Mouse (Mus musculus): Measurements from ENCODE around the gene Arvcf. TPM values are rescaled to one million over a fixed set of nuclear protein-coding genes. Genes with fewer than 3 reads are reported as not detected.
A peak's percentile ranks its signal among the peaks of the same experiment; 100 is the strongest.

Arvcf gene
- polyA plus RNA-seq, 1 experiment from 2014 or later, result 116 TPM

DNA sequence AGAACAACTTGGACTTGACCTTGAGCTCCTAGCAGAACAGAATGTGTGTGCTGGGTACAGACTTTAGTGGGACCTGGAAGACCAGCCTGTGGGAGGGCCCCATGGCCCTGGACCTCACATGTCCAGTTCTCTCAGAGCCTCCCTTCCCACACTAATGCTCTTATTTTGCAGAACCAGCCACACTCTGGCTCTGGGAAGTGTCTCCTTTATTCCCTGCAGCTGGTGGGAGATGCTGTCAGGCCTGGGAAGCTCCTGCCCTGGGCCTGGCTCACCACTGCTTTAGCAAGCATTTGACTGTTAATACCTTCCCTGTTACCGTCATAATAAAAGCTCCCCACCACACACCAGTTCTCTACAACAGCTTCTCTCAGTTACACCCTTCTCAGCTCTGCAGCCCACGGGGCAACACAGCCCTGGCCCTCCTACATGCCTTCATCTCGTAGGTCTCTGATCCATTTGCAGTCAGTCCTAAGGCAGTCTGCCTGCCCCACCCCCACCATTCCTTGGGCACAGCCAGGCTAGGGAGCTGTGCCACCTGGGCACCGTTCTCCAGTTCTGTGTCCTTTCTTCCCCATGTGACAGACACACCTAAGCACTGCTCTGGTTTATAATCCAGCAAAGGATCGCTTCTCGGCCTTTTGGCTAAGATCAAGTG is 12.3 kb downstream of the Arvcf start:
- peak overlapping the region; percentile 68 for H3K27ac ChIP-seq
- no peaks in the 10 kb centered on the region for H3K27me3 ChIP-seq (ENCODE audit: poor library complexity, severe bottlenecking)
- H3K9me3 ChIP-seq, result no peaks in the 10 kb centered on the region; the same call in 1 of the 2 replicates
- 77% methylated on average over 6 of the region's 6 CpGs for WGBS
- no peak for DNase-seq (ENCODE audit: extremely low spot score, low spot score)
- peaks cover 13% of the 10 kb centered on the region for H3K4me1 ChIP-seq
- peaks cover 22% of the 10 kb centered on the region for H3K36me3 ChIP-seq (replicated peaks)
- H3K4me3 ChIP-seq, result no peak overlapping the region

DNA sequence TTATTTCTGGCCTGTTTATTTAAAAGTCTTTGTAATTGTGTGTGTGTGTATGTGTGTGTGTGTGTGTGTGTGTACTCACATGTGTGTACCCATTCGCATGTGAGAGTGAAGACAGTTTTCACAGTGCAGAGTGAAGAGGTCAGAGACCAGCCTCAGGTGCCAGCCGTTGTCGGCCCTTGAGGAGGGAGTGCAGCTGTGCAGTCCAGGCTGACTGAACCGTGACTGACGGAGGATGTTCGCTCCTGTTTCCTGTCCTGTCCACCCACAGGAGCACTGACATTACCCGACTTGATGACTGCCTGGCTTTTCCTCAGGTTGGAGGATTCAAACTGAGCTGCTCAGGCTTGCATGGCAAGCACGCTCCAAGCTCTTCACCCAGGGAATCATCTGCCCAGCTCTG is 15.0 kb downstream of the Arvcf start:
- Histone ChIP-seq H3K9me3 (no peaks in the 10 kb centered on the region; the same call in 1 of the 2 replicates), H3K27ac (no peak overlapping the region), H3K4me1 (peaks cover 13% of the 10 kb centered on the region), H3K27me3 (ENCODE audit: poor library complexity, severe bottlenecking) (no peaks in the 10 kb centered on the region), H3K36me3 (replicated peaks) (peaks cover 24% of the 10 kb centered on the region), H3K4me3 (no peak overlapping the region)
- 80% methylated on average over 8 of the region's 8 CpGs for WGBS
- DNase-seq (ENCODE audit: extremely low spot score, low spot score), result no peak

DNA sequence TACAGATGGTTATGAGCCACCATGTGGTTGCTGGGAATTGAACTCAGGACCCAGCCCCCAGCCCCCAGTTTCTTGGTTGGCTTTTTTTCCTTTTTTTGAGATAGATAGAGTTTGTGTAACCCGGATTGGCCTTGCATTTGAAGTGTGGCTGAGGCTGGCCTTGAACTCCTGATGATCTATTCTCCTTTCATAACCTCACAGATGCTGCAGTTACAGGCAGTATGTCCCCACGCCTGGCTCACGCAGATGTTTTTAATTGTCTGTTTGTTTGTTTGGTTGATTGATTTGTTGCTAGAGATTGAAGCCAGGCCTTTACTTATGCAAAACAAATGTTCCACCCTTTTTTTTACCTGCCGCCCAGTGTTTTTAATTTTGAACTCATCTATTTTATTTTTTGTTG is 18.9 kb downstream of the Arvcf start:
- no peak for DNase-seq (ENCODE audit: extremely low spot score, low spot score)
- WGBS, result 76% methylated on average over 4 of the region's 4 CpGs
- no peak overlapping the region for H3K4me3 ChIP-seq
- no peaks in the 10 kb centered on the region for H3K4me1 ChIP-seq
- no peaks in the 10 kb centered on the region; the same call in 1 of the 2 replicates for H3K9me3 ChIP-seq
- peaks cover 20% of the 10 kb centered on the region for H3K36me3 ChIP-seq (replicated peaks)
- H3K27me3 ChIP-seq (ENCODE audit: poor library complexity, severe bottlenecking), result no peaks in the 10 kb centered on the region
- H3K27ac ChIP-seq, result no peak overlapping the region

DNA sequence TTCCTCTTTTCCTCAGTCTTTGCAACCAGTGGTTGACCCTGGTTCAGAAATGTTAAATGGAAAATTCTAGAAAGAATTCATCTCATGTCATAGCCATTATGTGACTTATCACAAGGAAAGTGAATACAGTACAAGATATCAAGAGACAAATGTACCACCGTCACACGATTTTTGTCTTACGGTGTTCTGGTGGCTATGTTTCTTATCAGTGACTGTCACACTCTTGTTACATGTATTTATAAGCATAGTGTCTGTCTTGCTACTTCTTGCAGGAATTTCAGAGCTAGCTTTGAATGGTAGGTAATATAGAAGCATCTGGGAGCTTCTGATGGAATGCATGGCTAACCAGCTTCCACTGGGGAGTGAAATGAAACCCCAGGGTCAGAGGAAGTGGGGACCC is 22.2 kb downstream of the Arvcf start:
- DNase-seq (ENCODE audit: extremely low spot score, low spot score), result no peak
- 0 out of 2 replicates have a peak, but pooled peaks cover 6% of the 10 kb centered on the region for H3K4me1 ChIP-seq
- no peaks in the 10 kb centered on the region for H3K27me3 ChIP-seq (ENCODE audit: poor library complexity, severe bottlenecking)
- 98% methylated on average over 3 of the region's 3 CpGs for WGBS
- no peaks in the 10 kb centered on the region for H3K9me3 ChIP-seq
- H3K27ac ChIP-seq, result no peak overlapping the region
- no peak overlapping the region for H3K4me3 ChIP-seq
- H3K36me3 ChIP-seq (replicated peaks), result peaks cover 4% of the 10 kb centered on the region; the same call in 1 of the 2 replicates

GRCm38 (mm10) chr16:18373632-18374031 is 25.6 kb downstream of the Arvcf start:
- Histone ChIP-seq H3K4me3 (no peak overlapping the region), H3K27me3 (ENCODE audit: poor library complexity, severe bottlenecking) (no peaks in the 10 kb centered on the region), H3K27ac (no peak overlapping the region), H3K36me3 (replicated peaks) (no peaks in the 10 kb centered on the region; the same call in 1 of the 2 replicates), H3K9me3 (no peaks in the 10 kb centered on the region), H3K4me1 (peaks cover 25% of the 10 kb centered on the region)
- WGBS, result 94% methylated on average over 4 of the region's 4 CpGs
- no peak for DNase-seq (ENCODE audit: extremely low spot score, low spot score)

DNA sequence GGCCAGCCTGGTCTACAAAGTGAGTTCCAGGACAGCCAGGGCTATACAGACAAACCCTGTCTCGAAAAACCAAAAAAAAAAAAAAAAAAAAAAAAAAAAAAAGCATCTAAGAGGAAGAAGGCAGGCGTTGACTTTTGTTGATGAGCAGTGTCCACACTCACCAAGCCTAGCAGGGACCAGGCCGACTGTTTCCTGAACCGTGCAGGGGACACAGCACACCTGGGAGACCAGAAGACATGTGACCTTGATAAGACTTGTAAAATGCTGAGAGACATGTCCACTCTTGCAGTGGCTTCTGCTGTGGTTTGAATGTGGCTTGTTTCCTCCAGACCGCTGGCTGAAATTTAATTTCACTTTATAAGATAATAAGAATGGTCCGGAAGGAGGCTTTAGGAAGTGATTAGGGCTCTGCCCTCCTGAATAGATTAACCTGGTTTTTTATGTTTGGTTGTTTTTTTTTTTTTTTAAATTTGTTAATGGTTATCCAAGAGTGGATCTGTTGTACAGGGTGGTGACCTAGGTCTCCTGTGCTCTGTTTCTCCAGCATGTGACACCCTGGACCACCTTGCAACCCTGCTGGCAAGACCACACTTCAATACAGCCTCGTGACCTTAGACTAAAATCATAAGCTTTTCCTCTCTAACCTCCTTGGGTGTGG is 28.4 kb downstream of the Arvcf start:
- H3K9me3 ChIP-seq, result no peaks in the 10 kb centered on the region
- WGBS, result 87% methylated on average over 6 of the region's 7 CpGs
- H3K27me3 ChIP-seq (ENCODE audit: poor library complexity, severe bottlenecking), result no peaks in the 10 kb centered on the region
- H3K4me1 ChIP-seq, result peaks cover 53% of the 10 kb centered on the region
- H3K27ac ChIP-seq, result peak overlapping the region; percentile 83
- H3K36me3 ChIP-seq (replicated peaks), result no peaks in the 10 kb centered on the region; the same call in 1 of the 2 replicates
- no peak for DNase-seq (ENCODE audit: extremely low spot score, low spot score)
- no peak overlapping the region for H3K4me3 ChIP-seq

- Histone ChIP-seq H3K36me3 (replicated peaks) (no peaks in the 10 kb centered on the region; the same call in 1 of the 2 replicates), H3K4me1 (peaks cover 61% of the 10 kb centered on the region), H3K4me3 (no peak overlapping the region), H3K27me3 (ENCODE audit: poor library complexity, severe bottlenecking) (no peaks in the 10 kb centered on the region), H3K9me3 (no peaks in the 10 kb centered on the region), H3K27ac (peak overlapping the region; percentile 83)
- DNase-seq (ENCODE audit: extremely low spot score, low spot score), result no peak
- WGBS, result 31% methylated on average over 3 of the region's 3 CpGs
Measured at GRCm38 (mm10) chr16:18377203-18377602, 29.2 kb downstream of the Arvcf start.

- no peaks in the 10 kb centered on the region for H3K9me3 ChIP-seq
- WGBS, result 45% methylated on average over 1 of the region's 1 CpGs
- no peak overlapping the region for H3K4me3 ChIP-seq
- H3K36me3 ChIP-seq (replicated peaks), result no peaks in the 10 kb centered on the region
- H3K27me3 ChIP-seq (ENCODE audit: poor library complexity, severe bottlenecking), result no peaks in the 10 kb centered on the region
- peaks cover 74% of the 10 kb centered on the region for H3K4me1 ChIP-seq
- peak overlapping the region; percentile 91 for H3K27ac ChIP-seq
- DNase-seq (ENCODE audit: extremely low spot score, low spot score), result no peak
Measured at GRCm38 (mm10) chr16:18378489-18378888, 30.5 kb downstream of the Arvcf start.

- Histone ChIP-seq H3K4me3 (no peak overlapping the region), H3K9me3 (no peaks in the 10 kb centered on the region), H3K27me3 (ENCODE audit: poor library complexity, severe bottlenecking) (no peaks in the 10 kb centered on the region), H3K4me1 (peaks cover 81% of the 10 kb centered on the region), H3K27ac (peak overlapping the region; percentile 91), H3K36me3 (replicated peaks) (no peaks in the 10 kb centered on the region)
- no peak for DNase-seq (ENCODE audit: extremely low spot score, low spot score)
- WGBS, result 70% methylated on average over 8 of the region's 8 CpGs
Measured at GRCm38 (mm10) chr16:18379338-18380001, 31.5 kb downstream of the Arvcf start.

GRCm38 (mm10) chr16:18380495-18381063 is 32.6 kb downstream of the Arvcf start:
- Histone ChIP-seq H3K36me3 (replicated peaks) (no peaks in the 10 kb centered on the region), H3K4me1 (peaks cover 89% of the 10 kb centered on the region), H3K27me3 (ENCODE audit: poor library complexity, severe bottlenecking) (no peaks in the 10 kb centered on the region), H3K4me3 (peak overlapping the region; percentile 22; the same call in 1 of the 2 replicates), H3K9me3 (no peaks in the 10 kb centered on the region), H3K27ac (peak overlapping the region; percentile 91)
- WGBS, result 15% methylated on average over 6 of the region's 6 CpGs
- DNase-seq (ENCODE audit: extremely low spot score, low spot score), result peak; percentile 86

DNA sequence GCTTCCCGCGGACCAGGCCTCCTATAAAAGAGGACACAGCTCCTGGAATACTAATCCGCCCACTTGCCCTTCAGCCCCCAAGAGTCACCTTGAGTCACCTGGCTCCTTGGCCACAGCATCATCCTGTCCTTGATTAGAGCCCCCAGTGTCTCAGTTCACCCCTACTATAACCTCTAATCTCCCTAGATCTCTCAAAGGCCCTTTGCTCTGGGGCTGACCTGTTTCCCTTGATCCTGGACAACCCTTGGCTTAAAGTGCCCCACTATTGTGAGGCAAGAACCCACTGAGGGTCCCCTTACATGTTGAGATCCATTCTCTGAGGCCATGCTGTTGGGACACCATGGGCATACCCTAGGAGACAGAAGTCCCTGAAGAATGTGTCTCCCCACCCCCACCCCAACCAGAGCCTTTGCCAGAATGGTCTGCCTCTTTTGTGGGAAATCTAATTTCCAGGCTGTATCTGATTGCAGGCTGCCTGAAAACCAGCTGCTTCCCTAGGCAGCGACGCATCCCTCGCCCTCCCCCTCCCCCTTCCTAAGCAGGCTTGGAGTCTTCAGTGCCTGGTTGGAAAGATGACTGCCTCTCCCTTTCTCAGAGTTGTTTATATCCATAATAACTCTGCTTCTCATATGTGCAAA is 33.8 kb downstream of the Arvcf start:
- Histone ChIP-seq H3K27ac (peak overlapping the region; percentile 91), H3K9me3 (no peaks in the 10 kb centered on the region), H3K4me1 (peaks cover 94% of the 10 kb centered on the region), H3K36me3 (replicated peaks) (no peaks in the 10 kb centered on the region), H3K4me3 (no peak overlapping the region), H3K27me3 (ENCODE audit: poor library complexity, severe bottlenecking) (no peaks in the 10 kb centered on the region)
- WGBS, result 37% methylated on average over 6 of the region's 6 CpGs
- DNase-seq (ENCODE audit: extremely low spot score, low spot score), result peak; percentile 50

DNA sequence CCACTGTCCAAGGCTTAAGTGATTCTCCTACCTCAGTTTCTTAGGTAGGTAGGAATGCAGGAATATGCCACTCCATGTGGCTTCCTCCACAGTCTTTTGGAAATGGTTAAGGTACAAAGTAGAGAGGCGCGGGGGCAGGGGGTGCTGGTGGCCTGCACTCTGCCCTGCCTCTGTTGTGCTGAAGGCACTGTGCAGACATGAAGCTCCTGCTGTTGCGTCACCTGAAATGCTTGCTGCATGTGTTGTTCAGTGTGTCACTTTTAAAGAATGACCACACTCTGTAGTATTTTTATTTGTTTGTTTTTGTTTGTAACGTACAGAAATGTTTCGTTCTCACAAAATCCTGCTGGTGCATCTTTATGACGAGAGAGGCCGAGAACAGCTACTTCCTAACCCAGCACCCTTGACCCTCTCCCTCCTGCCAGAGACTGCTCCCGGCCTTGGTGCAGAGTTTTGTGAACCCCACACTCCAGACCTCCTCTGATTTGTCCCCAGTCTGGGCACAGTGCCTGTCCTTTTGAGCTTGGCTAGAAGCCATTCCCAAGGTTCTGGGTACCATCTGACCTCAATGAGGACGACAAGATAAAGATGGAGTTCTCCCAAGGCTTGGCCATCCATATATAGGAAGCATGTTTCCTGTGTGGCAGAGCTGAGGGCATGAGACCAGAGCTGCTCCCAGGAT is 35.2 kb downstream of the Arvcf start:
- Histone ChIP-seq H3K27me3 (ENCODE audit: poor library complexity, severe bottlenecking) (no peaks in the 10 kb centered on the region), H3K4me3 (no peak overlapping the region), H3K4me1 (peaks cover 96% of the 10 kb centered on the region), H3K27ac (peak overlapping the region; percentile 91), H3K9me3 (no peaks in the 10 kb centered on the region), H3K36me3 (replicated peaks) (no peaks in the 10 kb centered on the region)
- DNase-seq (ENCODE audit: extremely low spot score, low spot score), result no peak
- WGBS, result 75% methylated on average over 9 of the region's 9 CpGs

Data from forebrain, embryonic 10.5 days (tissue).